8 mouse cellular contexts compared by ENCODE assay signal in genomic region chr14:18237381-18237780, GRCm38 (mm10). TPM values are rescaled to one million over a fixed set of nuclear protein-coding genes. Genes with fewer than 3 reads are reported as not detected.
DNase-seq lines count a peak whose midpoint lies in the region; ATAC-seq and TF ChIP-seq lines count a peak whose summit lies in the region.

No protein-coding gene starts in this region.

- no peaks in the 10 kb centered on the region for H3K27me3 ChIP-seq in heart, embryonic 15.5 days
- H3K27me3 ChIP-seq in liver, postnatal 0 days (ENCODE audit: insufficient read depth, low read length) = no peaks in the 10 kb centered on the region

- peak overlapping the region; percentile 80; the same call in 1 of the 2 replicates for H3K9ac ChIP-seq in heart, embryonic 15.5 days
- no peak overlapping the region for H3K9ac ChIP-seq in liver, postnatal 0 days (replicated peaks)

- no peak for DNase-seq in gastrocnemius, adult 2 months
- DNase-seq in gastrocnemius, postnatal 4 days (ENCODE audit: low spot score in 2 of 2) = no peak
- DNase-seq in 416B (ENCODE audit: low read depth) = peak; percentile 22
- DNase-seq in liver, postnatal 0 days = no peak
- no peak for DNase-seq in right cerebral cortex, postnatal 10 days (ENCODE audit: low spot score in 2 of 2)
- no peak for DNase-seq in thymus, postnatal 4 days
- DNase-seq in urinary bladder, postnatal 36 days (ENCODE audit: low spot score in 2 of 2) = no peak

- intact Hi-C loops in gastrocnemius, adult 2 months (cut with DNase I) = loop anchor here (5.0 kb wide), 1 partner anchor 35 kb away; the partner anchor contains the start of genes Nkiras1 and Rpl15

- peaks cover 26% of the 10 kb centered on the region for H3K4me1 ChIP-seq in heart, embryonic 15.5 days (replicated peaks)
- peaks cover 21% of the 10 kb centered on the region for H3K4me1 ChIP-seq in liver, postnatal 0 days (ENCODE audit: insufficient read depth)

- H3K4me3 ChIP-seq in gastrocnemius, adult 2 months = peak overlapping the region; percentile 99
- peak overlapping the region; percentile 82; the same call in 1 of the 2 replicates for H3K4me3 ChIP-seq in heart, embryonic 15.5 days
- no peak overlapping the region for H3K4me3 ChIP-seq in liver, postnatal 0 days (ENCODE audit: low read depth, low read length)

- H3K4me2 ChIP-seq in heart, embryonic 15.5 days = peak overlapping the region; percentile 83
- peak overlapping the region; percentile 93 for H3K4me2 ChIP-seq in liver, postnatal 0 days (ENCODE audit: low read depth, low read length)

- no peak for TF ChIP-seq EP300 in liver, postnatal 0 days (IDR thresholded peaks at IDR 0.05; ENCODE audit: low read depth)

- peak overlapping the region; percentile 100 for H3K27ac ChIP-seq in gastrocnemius, adult 2 months
- H3K27ac ChIP-seq in heart, embryonic 15.5 days = peak overlapping the region; percentile 97
- peak overlapping the region; percentile 99; the same call in 1 of the 2 replicates for H3K27ac ChIP-seq in liver, postnatal 0 days (ENCODE audit: low read depth)

- no peak for TF ChIP-seq CTCF in gastrocnemius, adult 2 months (IDR thresholded peaks at IDR 0.05)
- no peak for TF ChIP-seq CTCF in liver, postnatal 0 days (IDR thresholded peaks at IDR 0.05; ENCODE audit: low read depth)

- 70% methylated on average over 4 of the region's 4 CpGs for WGBS in heart, embryonic 15.5 days
- 69% methylated on average over 4 of the region's 4 CpGs for WGBS in liver, postnatal 0 days (ENCODE audit: insufficient replicate concordance)

- no peaks in the 10 kb centered on the region for H3K36me3 ChIP-seq in heart, embryonic 15.5 days
- H3K36me3 ChIP-seq in liver, postnatal 0 days (replicated peaks; ENCODE audit: insufficient read depth, low read length) = no peaks in the 10 kb centered on the region

- no peak for ATAC-seq in heart, embryonic 15.5 days (replicated peaks; ENCODE audit: insufficient number of reproducible peaks, insufficient read depth, low FRiP score, low read depth)
- no peak for ATAC-seq in liver, postnatal 0 days

- no peaks in the 10 kb centered on the region for H3K9me3 ChIP-seq in heart, embryonic 15.5 days (replicated peaks)
- no peaks in the 10 kb centered on the region for H3K9me3 ChIP-seq in liver, postnatal 0 days (ENCODE audit: low read length)

RNA-seq across cellular contexts. Expression of gene Nr1d2, which starts 1.5 kb away (rescaled TPM):
- 10 to 100 TPM; 49.9 to 91.6 TPM for total RNA-seq in gastrocnemius, adult 2 months (2021)
- total RNA-seq in gastrocnemius, postnatal 4 days (2021) = 10 to 100 TPM; 43.0 to 52.7 TPM
- polyA plus RNA-seq in heart, embryonic 15.5 days (2015; fragmentation: Nextera tagmentation; extraction: Ambion mirVana) = 11.3 and 11.5 TPM in 2 replicates
- 6.2 and 6.5 TPM in 2 replicates for polyA plus RNA-seq in liver, postnatal 0 days (2015; fragmentation: Nextera tagmentation; extraction: Ambion mirVana)

RNA-seq across cellular contexts. Expression of gene Nkiras1, which starts 33.6 kb away (rescaled TPM):
- total RNA-seq in gastrocnemius, adult 2 months (2021) = 10 to 100 TPM; 30.1 to 44.9 TPM
- 10 to 100 TPM; 36.1 to 39.2 TPM for total RNA-seq in gastrocnemius, postnatal 4 days (2021)
- 21.3 and 22.0 TPM in 2 replicates for polyA plus RNA-seq in heart, embryonic 15.5 days (2015; fragmentation: Nextera tagmentation; extraction: Ambion mirVana)
- 19.1 and 20.1 TPM in 2 replicates for polyA plus RNA-seq in liver, postnatal 0 days (2015; fragmentation: Nextera tagmentation; extraction: Ambion mirVana)

RNA-seq across cellular contexts. Expression of gene Rpl15, which starts 33.8 kb away (rescaled TPM):
- total RNA-seq in gastrocnemius, adult 2 months (2021) = 100 to 1,000 TPM; 519 to 581 TPM
- 1,000 to 10,000 TPM; 1,118 to 1,258 TPM for total RNA-seq in gastrocnemius, postnatal 4 days (2021)
- 211 and 248 TPM in 2 replicates for polyA plus RNA-seq in heart, embryonic 15.5 days (2015; fragmentation: Nextera tagmentation; extraction: Ambion mirVana)
- 224 and 240 TPM in 2 replicates for polyA plus RNA-seq in liver, postnatal 0 days (2015; fragmentation: Nextera tagmentation; extraction: Ambion mirVana)
